Mouse (Mus musculus) embryonic fibroblast, embryonic 13.5 days (primary cell): ENCODE data around the gene Scg5. TPM values are rescaled to one million over a fixed set of nuclear protein-coding genes. Genes with fewer than 3 reads are reported as not detected.
A peak's percentile ranks its signal among the peaks of the same experiment; 100 is the strongest.

Experiments used
- H3K27ac ChIP-seq: 2 replicates; pipeline ENCODE4 v1.5.1; 2012; ENCODE audit warnings: low read length, control low read depth, inconsistent platforms; ENCODE audit not compliant: insufficient read depth
- H3K4me1 ChIP-seq: 2 replicates; pipeline ENCODE4 v1.6.1; 2011; ENCODE audit warnings: low read length; ENCODE audit not compliant: control insufficient read depth, insufficient read depth
- H3K4me3 ChIP-seq: 2 replicates; pipeline ENCODE4 v1.5.1; 2011; ENCODE audit warnings: mild to moderate bottlenecking, control low read depth, low read length; ENCODE audit not compliant: insufficient read depth
- CTCF ChIP-seq: IDR thresholded peaks from 2 replicates; pipeline ENCODE4 v1.5.1; 2011; ENCODE audit warnings: mild to moderate bottlenecking, control low read depth, low read length, moderate library complexity, borderline replicate concordance; ENCODE audit not compliant: insufficient read depth
- POLR2A ChIP-seq: IDR thresholded peaks from 2 replicates; pipeline ENCODE4 v1.6.1; 2011; ENCODE audit warnings: low read depth, mild to moderate bottlenecking, control low read depth, low read length, moderate library complexity
- polyA plus RNA-seq: library from polyadenylated mRNA; stranded (reverse); fragments of >200 nt; gene quantifications from 2 replicates; pipeline ENCODE4 v1.2.4, GENCODE M21; 2011; ENCODE audit warnings: low read depth; ENCODE audit not compliant: missing spikeins, insufficient read length

Gene Scg5
- polyA plus RNA-seq, 1 experiment, result 0.72 TPM

DNA sequence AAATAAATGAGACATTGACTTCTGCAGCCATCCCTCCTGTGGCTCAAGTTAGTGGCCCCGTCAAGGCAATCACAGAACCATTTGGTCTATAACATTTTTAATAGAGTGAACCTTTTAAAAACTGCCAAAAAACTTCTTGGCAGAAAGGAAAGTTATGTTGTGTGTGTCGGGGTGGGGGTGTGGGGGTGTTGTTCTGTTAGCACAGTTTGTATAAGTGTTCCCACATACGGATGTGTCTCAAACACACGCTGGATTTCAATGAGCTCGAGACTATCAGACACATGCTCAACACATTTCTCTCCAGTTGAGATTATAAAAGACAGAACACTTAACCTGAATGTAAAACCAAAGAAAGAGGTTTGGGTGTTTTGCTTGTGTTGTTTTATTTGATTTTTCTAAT is 47.8 kb downstream of the Scg5 start:
- Histone ChIP-seq H3K27ac (no peak overlapping the region), H3K4me3 (no peak overlapping the region), H3K4me1 (no peaks in the 10 kb centered on the region)
- TF ChIP-seq POLR2A (no peak), CTCF (no peak)

DNA sequence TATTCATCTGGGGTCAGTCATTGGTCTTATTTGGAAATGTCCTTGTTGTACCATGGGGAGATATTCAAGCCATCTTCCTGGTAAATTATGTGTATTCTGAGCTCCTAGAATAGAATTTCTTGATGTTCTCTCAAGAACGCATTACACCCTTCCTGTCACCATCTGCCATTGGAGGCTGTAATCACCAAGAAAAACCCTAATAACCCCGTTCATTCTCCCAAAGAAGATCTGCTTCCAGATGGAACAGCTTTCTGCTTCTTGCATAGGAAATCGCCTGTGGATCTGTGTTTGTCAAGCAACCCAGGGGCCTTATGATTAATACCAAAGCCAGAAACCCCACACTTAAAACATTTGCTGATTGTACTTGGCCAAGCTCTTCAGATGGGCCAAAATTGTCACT is 49.6 kb downstream of the Scg5 start:
- TF ChIP-seq POLR2A (no peak), CTCF (no peak)
- H3K27ac ChIP-seq, result no peak overlapping the region
- H3K4me1 ChIP-seq, result no peaks in the 10 kb centered on the region
- no peak overlapping the region for H3K4me3 ChIP-seq

DNA sequence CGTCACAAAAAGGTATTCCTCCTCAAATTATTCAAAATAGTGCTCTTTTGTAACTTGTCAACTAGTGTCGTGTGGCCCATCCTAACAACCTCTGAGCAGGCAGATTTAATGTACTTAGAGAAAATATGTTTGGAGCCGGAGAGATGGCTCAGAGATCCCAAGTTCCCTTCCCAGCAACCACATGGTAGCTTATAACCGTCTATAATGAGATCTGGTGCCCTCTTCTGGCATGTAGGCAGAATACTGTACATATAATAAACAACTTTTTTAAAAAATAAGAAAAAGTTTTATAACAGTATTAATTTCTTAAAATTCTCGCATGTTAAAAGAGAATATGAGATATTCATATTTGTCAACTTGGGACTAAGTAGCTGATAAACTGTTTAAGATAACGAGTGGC is 50.9 kb downstream of the Scg5 start:
- no peak overlapping the region for H3K27ac ChIP-seq
- no peaks in the 10 kb centered on the region; the same call in 1 of the 2 replicates for H3K4me1 ChIP-seq
- TF ChIP-seq POLR2A (no peak), CTCF (no peak)
- H3K4me3 ChIP-seq, result no peak overlapping the region

DNA sequence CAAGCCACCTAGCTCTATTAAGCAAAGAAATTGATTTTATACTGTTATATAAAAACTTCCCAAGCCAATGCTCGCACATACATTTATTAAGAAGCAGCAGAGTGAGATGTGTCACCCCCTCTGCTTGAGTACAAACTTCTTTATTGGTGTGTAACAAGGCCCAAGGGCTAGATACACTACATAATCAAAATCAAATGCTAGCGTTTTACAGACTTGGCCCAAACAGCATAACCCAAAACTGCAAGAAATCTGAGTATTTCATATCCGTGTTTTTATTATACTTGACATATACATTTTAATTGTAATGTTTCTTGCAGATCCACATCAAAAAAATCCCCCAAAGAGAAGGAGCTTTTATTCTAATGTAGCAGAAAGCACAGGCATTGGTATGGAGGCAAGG is 52.6 kb downstream of the Scg5 start:
- no peak overlapping the region for H3K4me3 ChIP-seq
- no peaks in the 10 kb centered on the region; the same call in 1 of the 2 replicates for H3K4me1 ChIP-seq
- no peak overlapping the region for H3K27ac ChIP-seq
- TF ChIP-seq CTCF, result no peak
- TF ChIP-seq POLR2A, result no peak

DNA sequence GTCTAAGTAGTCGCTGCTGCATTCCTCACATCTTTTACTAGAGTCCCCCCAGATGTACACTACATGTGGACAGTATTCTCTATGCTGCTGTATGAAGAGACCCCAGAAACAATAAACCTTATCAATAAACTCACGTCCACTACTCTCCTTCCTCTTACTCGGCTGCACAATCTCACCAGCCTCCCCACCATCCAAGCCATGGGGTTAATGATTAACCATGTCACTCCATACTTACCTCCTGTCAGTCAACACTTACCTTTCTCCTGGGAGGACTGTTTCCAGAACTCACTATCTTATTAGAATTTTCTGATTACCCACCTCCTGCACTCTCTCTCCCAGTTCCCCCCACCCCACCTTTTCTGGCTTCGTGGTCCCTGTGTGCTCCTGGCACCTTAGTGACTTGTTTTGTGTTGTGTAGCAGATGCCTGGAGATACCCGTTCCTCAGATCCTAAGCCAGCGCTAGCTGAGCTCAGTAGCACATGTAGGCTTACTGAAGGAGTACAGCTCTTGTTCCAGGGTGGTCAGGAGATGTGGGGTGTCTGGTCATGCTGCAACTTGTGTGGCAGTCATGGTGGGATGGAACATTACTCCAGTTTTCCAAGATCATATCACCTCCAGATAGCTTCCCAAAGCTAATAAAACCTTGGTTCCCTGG is 54.6 kb downstream of the Scg5 start:
- no peaks in the 10 kb centered on the region; the same call in 1 of the 2 replicates for H3K4me1 ChIP-seq
- TF ChIP-seq POLR2A, result no peak
- TF ChIP-seq CTCF, result no peak
- H3K27ac ChIP-seq, result peak overlapping the region; percentile 31; the same call in 1 of the 2 replicates
- no peak overlapping the region for H3K4me3 ChIP-seq

DNA sequence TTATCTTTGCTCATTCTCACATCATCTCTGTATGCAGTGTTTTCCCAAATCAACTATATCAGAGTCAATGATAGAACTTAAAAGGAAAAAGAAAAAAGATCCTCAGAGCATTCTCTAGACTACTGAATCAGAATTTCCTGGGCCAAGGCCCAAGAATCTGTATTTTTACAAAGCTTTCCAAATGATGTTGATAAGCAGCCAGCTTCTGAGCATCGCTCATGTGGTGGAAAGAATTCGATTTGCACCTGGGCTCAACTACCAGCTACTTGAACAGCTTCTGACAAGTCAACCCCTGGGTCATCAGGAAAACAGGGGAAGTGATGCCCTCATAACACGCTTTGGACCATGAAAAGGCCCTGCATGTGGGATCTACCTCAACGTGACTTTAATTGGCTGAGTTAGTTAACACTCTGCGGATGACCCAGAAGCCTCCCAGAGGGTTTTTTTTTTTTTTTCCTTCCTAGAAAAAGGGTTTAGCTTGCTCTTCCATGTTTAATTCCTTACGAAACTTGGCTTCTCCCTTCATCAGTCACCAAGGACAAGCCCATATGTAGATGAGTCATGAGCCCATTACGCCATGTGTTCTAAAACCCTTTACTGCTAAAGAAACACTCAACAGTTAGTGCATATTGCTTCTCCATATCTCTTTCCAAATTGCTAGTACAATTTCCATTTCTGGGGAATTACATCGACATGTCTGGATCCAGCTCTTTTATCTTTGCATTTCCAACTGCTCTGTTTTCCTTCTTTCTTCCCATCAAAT is 60.2 kb downstream of the Scg5 start:
- H3K27ac ChIP-seq, result peak overlapping the region; percentile 93
- H3K4me1 ChIP-seq, result peaks cover 12% of the 10 kb centered on the region
- H3K4me3 ChIP-seq, result no peak overlapping the region
- TF ChIP-seq POLR2A (no peak), CTCF (no peak)

DNA sequence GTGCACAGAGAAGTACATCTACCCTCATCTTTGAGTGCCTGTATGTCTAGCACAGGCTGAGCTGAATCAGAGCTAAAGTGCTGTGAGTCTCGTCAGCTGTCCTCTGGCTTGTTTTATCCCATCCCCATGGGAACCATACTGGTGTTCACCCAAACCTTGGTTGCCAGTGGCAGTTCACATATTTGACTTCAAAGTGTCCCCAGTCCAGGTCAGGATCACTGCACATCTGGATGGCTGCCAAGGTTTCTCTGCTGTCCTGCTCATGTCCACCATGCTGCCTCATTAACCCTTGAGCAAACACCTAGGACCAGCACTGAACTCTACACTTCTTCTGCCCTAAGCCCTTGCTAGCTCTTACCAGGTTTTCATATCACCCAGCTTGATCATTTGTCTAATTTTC is 63.0 kb downstream of the Scg5 start:
- Histone ChIP-seq H3K27ac (peak overlapping the region; percentile 70), H3K4me3 (no peak overlapping the region), H3K4me1 (peaks cover 12% of the 10 kb centered on the region)
- TF ChIP-seq CTCF (no peak), POLR2A (no peak)

DNA sequence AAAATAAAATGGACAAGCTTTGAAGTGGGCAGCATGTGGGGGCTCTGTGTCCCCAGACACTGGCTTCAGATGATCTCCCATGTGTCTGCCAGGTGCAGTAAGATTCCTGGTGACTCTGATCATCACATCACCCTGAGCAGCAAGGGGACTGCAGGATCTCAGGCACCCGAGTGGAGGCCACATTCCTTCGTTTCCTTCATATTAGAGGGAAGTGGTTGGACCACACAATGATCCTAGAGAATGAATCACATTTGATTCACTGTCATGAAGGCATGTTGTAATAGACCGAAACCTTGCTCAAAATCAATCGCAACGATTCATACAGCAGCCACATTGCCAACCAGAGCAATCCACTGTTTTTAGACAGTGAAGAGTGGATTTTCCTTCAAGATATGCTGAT is 64.0 kb downstream of the Scg5 start:
- H3K27ac ChIP-seq, result peak overlapping the region; percentile 70
- peaks cover 14% of the 10 kb centered on the region for H3K4me1 ChIP-seq
- TF ChIP-seq CTCF, result no peak
- no peak for TF ChIP-seq POLR2A
- no peak overlapping the region for H3K4me3 ChIP-seq

DNA sequence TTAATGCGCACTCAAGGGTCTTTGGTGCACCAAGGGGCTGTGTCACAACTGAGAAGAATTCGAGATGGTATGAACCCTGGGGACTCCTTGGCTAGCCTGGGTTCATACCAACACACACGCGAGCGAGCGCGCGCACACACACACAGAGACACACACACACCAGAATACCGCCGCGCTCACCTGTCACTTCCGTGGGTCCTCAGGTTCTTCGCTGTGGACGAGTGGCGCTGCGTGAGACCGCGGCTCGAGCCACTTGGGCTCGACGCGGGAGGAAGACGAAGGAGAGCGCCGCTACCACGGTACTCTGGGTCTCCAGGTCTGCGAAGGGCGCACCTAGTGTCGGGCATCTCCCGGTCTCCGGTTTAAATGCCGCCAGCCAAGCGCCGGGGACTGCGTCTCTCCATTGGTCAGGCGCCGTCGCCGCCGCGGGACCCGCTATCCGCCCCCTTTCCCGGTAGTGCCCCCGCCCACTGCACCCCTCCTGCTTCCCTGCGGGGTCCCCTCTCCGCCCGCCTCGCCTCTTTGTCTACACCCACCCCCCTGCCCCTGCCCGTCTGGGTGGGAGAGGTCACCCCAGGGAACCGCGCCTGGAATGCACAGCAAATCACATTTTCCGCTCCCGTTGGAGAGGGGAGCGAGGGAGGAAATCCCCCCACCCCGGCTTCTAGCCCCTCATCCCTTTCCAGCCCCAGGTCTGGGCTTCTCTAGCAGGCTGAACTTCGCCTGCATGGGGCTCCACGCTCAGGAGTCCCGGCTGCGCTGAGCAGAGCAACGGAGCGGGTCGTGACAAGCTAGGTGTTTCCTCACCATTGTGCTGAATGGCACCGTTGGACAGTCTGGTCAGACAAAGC is 70.4 kb downstream of the Scg5 start, which contains the start of gene Grem1:
Gene Grem1, minus strand, starts transcription at position 336 of the 851 bp plus-strand sequence.
- Histone ChIP-seq H3K4me1 (peaks cover 6% of the 10 kb centered on the region), H3K4me3 (peak within 1 kb of the TSS; percentile 60), H3K27ac (peak within 1 kb of the TSS; percentile 72)
- TF ChIP-seq CTCF (no peak), POLR2A (peak; percentile 86)
